Mouse (Mus musculus): ENCODE measurements around the gene Shd. TPM values are rescaled to one million over a fixed set of nuclear protein-coding genes. Genes with fewer than 3 reads are reported as not detected.

The Shd gene
- polyA plus RNA-seq, 1 experiment: 1.6 TPM

DNA sequence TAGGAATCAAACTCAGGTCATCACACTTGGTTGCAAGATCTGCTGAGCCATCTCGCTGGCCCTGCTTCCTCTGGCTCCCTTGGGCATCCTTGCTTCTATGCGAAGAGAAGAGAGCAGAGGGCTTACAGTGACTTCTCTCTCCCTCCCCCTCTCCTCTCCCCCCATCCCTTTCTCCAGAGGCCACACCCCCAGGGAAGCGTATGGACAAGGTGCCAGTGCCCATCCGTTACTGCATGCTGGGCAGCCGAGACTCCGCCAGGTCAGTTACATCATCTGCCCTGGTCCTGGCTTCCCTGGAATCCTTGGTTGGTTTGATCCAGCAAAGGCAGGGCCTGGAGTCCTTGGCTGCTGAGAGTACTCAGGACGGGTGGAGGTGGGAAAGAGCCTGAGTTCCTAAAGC, 41.2 kb downstream of the Shd start:
- WGBS: 83% methylated on average over 7 of the region's 7 CpGs
- DNase-seq: no peak
- peaks cover 11% of the 10 kb centered on the region for H3K4me1 ChIP-seq (ENCODE audit: control insufficient read depth, insufficient read depth, low read length)
- no peak overlapping the region for H3K4me3 ChIP-seq (replicated peaks; ENCODE audit: extremely low read depth, low read depth, low read length)
- TF ChIP-seq POLR2A (IDR thresholded peaks at IDR 0.05; ENCODE audit: borderline replicate concordance, extremely low read depth, low read depth, low read length) (no peak), CTCF (IDR thresholded peaks at IDR 0.05; ENCODE audit: insufficient read depth, low read length) (no peak)

DNA sequence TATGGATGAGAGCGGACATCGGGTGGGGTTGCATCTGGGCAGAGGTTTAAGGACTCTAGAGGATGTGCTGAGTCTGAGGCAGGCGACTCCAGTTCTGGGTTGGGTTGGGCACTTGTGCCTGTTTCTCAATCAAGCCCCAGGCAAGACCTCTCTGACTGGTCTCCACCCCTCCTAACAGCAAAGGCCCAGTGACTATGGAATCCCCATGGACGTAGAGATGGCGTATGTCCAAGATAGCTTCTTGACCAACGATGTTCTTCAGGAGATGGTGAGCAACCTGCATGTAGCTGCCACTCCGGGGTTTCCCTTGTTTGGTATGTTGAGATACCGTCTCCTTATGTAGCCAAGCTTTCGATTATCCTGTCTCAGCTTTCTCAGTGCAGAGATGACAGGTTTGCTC, 45.0 kb downstream of the Shd start:
- Histone ChIP-seq H3K4me3 (replicated peaks; ENCODE audit: extremely low read depth, low read depth, low read length) (no peak overlapping the region), H3K4me1 (ENCODE audit: control insufficient read depth, insufficient read depth, low read length) (peaks cover 6% of the 10 kb centered on the region)
- 86% methylated on average over 9 of the region's 9 CpGs for WGBS
- no peak for DNase-seq
- no peak for TF ChIP-seq POLR2A (IDR thresholded peaks at IDR 0.05; ENCODE audit: borderline replicate concordance, extremely low read depth, low read depth, low read length)
- TF ChIP-seq CTCF (IDR thresholded peaks at IDR 0.05; ENCODE audit: insufficient read depth, low read length): no peak

DNA sequence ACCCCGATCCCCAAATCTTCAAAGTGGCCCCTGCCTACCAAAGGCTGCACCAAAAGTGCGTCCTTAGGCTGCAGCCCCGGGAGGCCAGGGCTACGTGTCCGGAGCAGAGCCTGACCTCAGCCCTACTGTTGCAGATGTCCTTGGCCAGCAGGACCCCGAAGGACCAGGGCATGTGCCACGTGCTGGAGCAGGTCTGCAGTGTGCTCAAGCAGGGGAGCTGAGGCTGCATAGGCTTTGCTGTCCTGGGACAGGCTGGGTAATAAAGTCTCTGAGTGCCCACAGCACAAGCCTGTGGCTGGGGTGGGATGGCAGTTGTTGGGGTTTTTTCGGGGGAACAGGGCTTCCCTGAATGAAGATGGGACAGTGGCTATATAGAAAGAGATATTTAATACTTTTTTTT, 46.1 kb downstream of the Shd start:
- H3K4me3 ChIP-seq (replicated peaks; ENCODE audit: extremely low read depth, low read depth, low read length): no peak overlapping the region
- WGBS: 90% methylated on average over 8 of the region's 8 CpGs
- TF ChIP-seq CTCF (IDR thresholded peaks at IDR 0.05; ENCODE audit: insufficient read depth, low read length) (no peak), POLR2A (IDR thresholded peaks at IDR 0.05; ENCODE audit: borderline replicate concordance, extremely low read depth, low read depth, low read length) (no peak)
- DNase-seq: no peak
- no peaks in the 10 kb centered on the region for H3K4me1 ChIP-seq (ENCODE audit: control insufficient read depth, insufficient read depth, low read length)

DNA sequence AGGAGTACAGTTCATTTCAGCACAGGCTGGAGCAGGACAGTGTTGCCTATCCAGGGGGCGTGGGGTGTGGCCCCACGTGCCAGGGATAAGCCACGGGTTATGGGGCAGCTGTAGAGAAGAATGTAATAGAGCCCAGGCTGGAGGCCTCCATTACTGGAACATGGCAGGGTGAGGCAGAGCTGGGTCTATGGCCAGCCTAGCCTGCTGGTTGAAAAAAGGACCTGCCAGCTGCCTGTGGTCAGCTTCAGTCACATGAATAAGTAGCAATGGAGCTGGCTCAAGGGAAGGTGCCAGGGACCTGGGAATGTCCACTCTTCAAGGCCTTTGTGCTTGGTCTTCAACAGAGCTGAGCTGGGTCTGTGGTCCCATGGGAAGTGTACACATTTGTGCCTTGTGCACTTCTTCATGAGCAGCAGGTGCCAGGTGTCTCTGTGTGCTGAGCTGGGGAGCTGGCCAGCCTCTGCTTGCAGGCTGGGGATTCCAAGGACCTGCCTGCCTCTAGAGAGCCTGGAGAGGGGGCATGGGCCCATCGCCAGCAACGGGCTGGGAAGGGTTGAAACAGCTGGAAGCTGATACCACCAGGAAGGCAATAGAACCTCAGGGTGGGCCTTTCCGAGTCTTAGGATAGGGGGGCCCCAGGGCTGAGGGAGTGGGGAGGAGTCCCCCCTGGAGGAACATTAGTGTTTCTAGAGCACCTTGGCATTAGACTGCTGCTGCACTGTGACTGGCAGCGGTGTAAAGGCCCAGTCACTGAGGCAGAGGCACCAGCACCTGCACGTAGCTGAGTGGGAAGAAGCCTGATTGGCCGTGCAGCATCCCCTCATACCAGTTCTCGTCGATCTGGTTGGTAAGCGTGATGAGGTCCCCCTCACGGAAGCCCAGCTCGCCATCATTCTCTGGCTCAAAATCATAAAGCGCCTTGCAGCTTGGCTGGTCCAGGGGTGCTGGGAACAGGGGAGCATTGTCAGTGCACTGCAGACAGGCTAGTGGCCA, 46.8 kb downstream of the Shd start:
- no peak overlapping the region for H3K4me3 ChIP-seq (replicated peaks; ENCODE audit: extremely low read depth, low read depth, low read length)
- H3K4me1 ChIP-seq (ENCODE audit: control insufficient read depth, insufficient read depth, low read length): no peaks in the 10 kb centered on the region; the same call in 1 of the 2 replicates
- WGBS: 78% methylated on average over 15 of the region's 15 CpGs
- DNase-seq: no peak
- TF ChIP-seq POLR2A (IDR thresholded peaks at IDR 0.05; ENCODE audit: borderline replicate concordance, extremely low read depth, low read depth, low read length) (no peak), CTCF (IDR thresholded peaks at IDR 0.05; ENCODE audit: insufficient read depth, low read length) (no peak)

DNA sequence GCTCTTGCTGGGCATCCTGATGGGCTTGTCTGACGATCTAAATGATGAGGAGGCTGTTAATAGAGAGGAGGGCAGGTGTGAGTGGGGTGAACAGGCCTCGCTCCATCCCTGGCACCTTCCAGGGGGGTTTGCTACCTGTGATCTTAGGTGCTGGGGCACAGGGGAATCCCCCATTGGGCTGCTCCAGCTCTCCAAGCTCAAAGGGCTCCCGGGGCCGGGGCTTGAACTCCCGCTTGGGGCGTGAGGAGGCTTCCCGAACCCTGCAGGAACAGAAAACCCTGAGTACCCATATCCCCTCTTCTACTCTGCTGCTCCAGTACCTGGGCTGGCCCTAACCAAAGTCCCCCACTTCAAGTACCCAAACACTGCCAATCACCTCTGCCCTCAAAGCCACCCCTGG, 47.6 kb downstream of the Shd start:
- WGBS: 83% methylated on average over 7 of the region's 7 CpGs
- Histone ChIP-seq H3K4me1 (ENCODE audit: control insufficient read depth, insufficient read depth, low read length) (peaks cover 6% of the 10 kb centered on the region), H3K4me3 (replicated peaks; ENCODE audit: extremely low read depth, low read depth, low read length) (no peak overlapping the region)
- TF ChIP-seq POLR2A (IDR thresholded peaks at IDR 0.05; ENCODE audit: borderline replicate concordance, extremely low read depth, low read depth, low read length) (no peak), CTCF (IDR thresholded peaks at IDR 0.05; ENCODE audit: insufficient read depth, low read length) (no peak)
- no peak for DNase-seq

DNA sequence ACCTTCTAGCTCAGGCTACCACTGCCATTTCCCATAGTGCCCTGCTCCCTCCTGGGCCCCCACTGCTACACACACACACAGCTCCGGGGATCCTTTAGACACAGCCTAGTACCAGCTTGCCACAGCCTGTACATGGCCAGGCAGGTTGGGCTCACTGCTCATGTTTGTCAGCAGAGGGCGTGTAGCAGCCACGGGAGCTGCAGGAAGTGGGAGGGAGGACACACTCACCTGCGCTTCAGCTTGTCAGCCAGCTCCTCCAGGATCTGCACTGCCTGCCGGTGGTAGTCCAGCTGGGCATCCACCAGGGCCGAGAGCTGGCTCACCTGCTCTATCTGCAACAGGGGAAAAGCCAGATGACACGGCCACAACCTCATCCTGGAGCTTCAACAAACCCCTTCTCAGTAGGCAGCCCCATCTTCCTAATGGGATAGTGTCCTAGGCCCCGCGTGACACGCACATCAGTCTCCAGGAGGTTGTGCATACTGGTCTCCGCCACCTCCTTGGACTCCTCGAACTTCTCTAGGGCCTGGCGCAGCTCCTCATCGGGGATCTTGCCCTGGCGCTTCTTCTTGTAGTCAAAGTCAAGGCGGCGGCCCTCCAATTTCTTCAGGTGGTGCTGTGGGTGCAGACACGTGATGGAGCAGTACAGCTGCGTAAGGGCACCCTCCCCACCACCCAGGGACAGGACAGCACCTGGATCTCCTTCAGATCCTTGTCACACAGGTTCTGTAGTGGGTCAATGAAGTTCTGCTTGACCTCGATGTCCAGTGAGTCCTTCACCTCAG, 48.3 kb downstream of the Shd start:
- DNase-seq: peak; percentile 33

DNA sequence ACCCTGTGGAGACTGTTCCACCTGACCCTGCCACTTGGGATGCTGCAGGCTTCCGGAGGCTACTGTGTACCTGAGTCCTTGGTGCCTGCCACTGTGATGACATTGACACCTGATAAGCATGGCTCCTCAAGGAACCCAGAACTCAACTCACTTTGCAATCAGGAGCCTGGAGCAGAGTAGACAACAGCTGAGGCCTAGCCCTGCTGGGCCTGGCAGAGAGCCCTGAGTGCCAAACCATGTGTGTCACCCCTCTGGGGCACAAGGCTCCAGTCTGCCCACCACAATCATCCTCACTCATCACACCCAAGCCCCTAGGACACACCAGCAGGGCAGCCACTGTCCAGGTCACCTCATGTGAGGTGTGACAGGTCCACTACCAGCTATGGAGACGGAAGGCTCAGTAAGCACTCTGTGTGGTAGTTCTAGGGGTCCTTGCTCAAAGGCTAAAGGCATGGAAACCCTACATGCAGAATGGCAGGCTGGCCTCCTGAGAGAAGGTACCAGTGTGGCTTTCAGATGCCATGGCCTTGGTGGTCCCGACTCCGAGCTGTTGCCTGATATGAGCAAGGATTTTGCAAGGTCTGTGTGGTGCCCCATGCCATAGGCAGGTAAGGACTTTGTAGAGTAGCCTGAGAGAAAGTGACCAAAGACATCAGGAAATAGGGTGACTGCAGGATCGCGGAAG, 50.3 kb downstream of the Shd start:
- H3K4me3 ChIP-seq (replicated peaks; ENCODE audit: extremely low read depth, low read depth, low read length): no peak overlapping the region
- DNase-seq: no peak
- peaks cover 21% of the 10 kb centered on the region for H3K4me1 ChIP-seq (ENCODE audit: control insufficient read depth, insufficient read depth, low read length)
- 81% methylated on average over 6 of the region's 6 CpGs for WGBS
- TF ChIP-seq CTCF (IDR thresholded peaks at IDR 0.05; ENCODE audit: insufficient read depth, low read length): no peak
- no peak for TF ChIP-seq POLR2A (IDR thresholded peaks at IDR 0.05; ENCODE audit: borderline replicate concordance, extremely low read depth, low read depth, low read length)

More for the DNA sequence above, 48.3 kb downstream of the Shd start:
- Histone ChIP-seq H3K4me1 (ENCODE audit: control insufficient read depth, insufficient read depth, low read length) (peaks cover 13% of the 10 kb centered on the region), H3K4me3 (replicated peaks; ENCODE audit: extremely low read depth, low read depth, low read length) (no peak overlapping the region)
- 67% methylated on average over 20 of the region's 20 CpGs for WGBS
- TF ChIP-seq CTCF (IDR thresholded peaks at IDR 0.05; ENCODE audit: insufficient read depth, low read length) (peak; percentile 51), POLR2A (IDR thresholded peaks at IDR 0.05; ENCODE audit: borderline replicate concordance, extremely low read depth, low read depth, low read length) (no peak)

DNA sequence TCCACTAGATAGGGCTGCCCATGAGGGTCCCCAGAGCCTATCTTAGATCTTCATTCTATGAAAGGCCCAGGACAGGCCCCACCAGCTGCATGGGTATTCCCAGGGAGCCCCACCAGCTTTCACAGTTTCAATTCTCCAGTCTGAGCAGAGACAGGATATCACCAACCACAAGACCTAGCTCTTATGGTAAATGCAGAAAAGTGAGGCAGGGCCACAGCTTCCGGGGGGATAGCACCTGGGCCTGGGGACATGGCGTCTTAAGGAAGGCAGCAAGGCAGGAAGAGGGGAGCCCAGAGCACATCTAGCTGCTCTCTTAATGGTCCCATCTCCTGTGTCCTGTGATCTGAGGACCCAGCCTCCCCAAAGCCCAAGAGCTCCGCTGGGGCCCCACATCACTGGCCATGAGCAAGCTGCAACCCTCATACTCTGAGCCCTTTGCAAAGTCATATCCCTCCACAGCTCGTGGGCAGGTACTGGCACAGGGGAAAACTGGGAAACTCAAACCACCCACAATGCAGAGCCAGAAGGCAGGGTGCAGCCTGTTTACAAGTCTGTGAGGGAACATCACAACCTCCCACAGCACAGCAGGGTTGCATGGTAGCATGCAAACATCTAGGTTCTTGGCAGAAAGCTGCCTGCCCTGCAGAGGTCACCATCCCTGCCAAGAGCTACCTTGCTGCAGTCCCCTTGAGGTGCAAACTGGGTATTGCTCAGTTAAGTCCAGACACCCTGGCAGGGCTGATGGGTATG, 51.1 kb downstream of the Shd start:
- no peak overlapping the region for H3K4me3 ChIP-seq (replicated peaks; ENCODE audit: extremely low read depth, low read depth, low read length)
- peaks cover 21% of the 10 kb centered on the region for H3K4me1 ChIP-seq (ENCODE audit: control insufficient read depth, insufficient read depth, low read length)
- WGBS: 72% methylated on average over 4 of the region's 4 CpGs
- no peak for DNase-seq
- no peak for TF ChIP-seq POLR2A (IDR thresholded peaks at IDR 0.05; ENCODE audit: borderline replicate concordance, extremely low read depth, low read depth, low read length)
- TF ChIP-seq CTCF (IDR thresholded peaks at IDR 0.05; ENCODE audit: insufficient read depth, low read length): no peak
